Mouse (Mus musculus) ovary, postnatal 36 days (tissue): ENCODE data around the gene Rbm5.

Experiments
- DNase-seq: peaks from one replicate; pipeline ENCODE4 v3.0.0; 2022; ENCODE audit warnings: low spot score, mixed read lengths

The Rbm5 gene

GRCm38 (mm10) chr9:107701594-107701993 lies 69.2 kb downstream of the Rbm5 start:
- peak; percentile 77 for DNase-seq

- no peak for DNase-seq
Observed at GRCm38 (mm10) chr9:107700114-107700571, 70.7 kb downstream of the Rbm5 start.

- DNase-seq, result no peak
Observed at GRCm38 (mm10) chr9:107699376-107699980, 71.3 kb downstream of the Rbm5 start.

GRCm38 (mm10) chr9:107698611-107699190 lies 72.1 kb downstream of the Rbm5 start:
- no peak for DNase-seq

- DNase-seq, result no peak
Observed at GRCm38 (mm10) chr9:107697811-107698521, 72.8 kb downstream of the Rbm5 start.

- no peak for DNase-seq
Observed at GRCm38 (mm10) chr9:107696845-107697610, 73.8 kb downstream of the Rbm5 start.

- no peak for DNase-seq
Observed at GRCm38 (mm10) chr9:107696106-107696479, 74.7 kb downstream of the Rbm5 start.

GRCm38 (mm10) chr9:107695441-107696105 lies 75.2 kb downstream of the Rbm5 start:
- no peak for DNase-seq

GRCm38 (mm10) chr9:107694627-107695026 lies 76.2 kb downstream of the Rbm5 start:
- no peak for DNase-seq

- DNase-seq, result no peak
Observed at GRCm38 (mm10) chr9:107693433-107693987, 77.3 kb downstream of the Rbm5 start.

- DNase-seq, result no peak
Observed at GRCm38 (mm10) chr9:107692785-107693184, 78.0 kb downstream of the Rbm5 start.

GRCm38 (mm10) chr9:107690391-107690790 lies 80.4 kb downstream of the Rbm5 start:
- no peak for DNase-seq
